Mouse (Mus musculus) monocyte, adult 2 months (primary cell): Measurements from ENCODE around the gene Sucla2.

Experiments used
- DNase-seq, 2 experiments: peaks; one replicate each; pipeline ENCODE4 v3.0.0; 2022; ENCODE audit warnings: low spot score in 2 of 2, low read depth in 1 of 2

The Sucla2 gene

GRCm38 (mm10) chr14:73524766-73525448 is at the start of gene Sucla2:
Gene Sucla2, plus strand, starts transcription at chr14:73525319.
- peak; percentile 80 to 92 for DNase-seq

DNA sequence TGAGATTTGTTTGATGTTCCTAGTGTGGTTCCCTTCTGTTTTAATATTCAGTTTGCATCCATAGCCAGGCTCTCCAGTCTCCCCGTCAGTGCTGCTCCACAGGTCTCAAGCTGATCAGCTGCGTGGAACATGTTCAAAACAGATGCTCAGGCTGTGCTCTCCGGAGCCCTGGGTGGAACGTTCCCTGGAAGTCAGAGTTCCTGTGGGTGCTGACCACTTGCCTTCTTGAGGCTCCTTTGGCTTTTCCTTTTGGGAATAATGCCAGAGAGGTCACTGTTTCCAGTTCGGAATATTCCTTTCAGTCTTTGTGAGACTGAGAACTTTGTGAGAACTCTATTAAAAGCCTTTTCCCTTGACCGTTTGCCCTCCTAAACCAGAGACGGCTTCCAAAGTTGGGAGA is 49.6 kb upstream of the Sucla2 start:
- no peak for DNase-seq

DNA sequence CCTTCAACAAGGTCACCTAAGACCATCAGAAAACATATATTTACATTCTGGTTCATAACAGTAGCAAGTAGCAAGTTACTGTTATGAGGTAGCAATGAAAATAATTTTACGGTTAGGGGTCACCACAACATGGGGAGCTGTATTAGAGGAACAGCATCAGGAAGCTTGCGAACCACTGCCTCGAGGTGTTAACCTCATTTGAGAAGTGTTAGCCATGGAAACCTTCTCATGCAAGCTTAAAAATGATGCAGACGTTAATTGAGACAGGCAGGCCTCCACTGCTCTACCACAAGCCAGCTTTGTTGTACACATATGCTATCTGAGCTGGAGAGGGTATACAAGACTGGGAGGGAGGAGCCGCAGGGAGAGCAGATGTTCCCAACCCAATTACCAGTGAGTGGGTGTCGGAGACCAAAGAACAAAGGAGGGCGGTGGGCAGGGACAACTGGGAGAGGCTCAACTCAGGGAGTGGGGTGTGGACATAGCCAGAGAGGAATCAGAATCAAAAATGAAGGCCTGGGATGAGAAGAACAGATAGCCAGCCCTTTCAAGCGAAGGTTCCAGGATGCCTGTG is 48.7 kb upstream of the Sucla2 start:
- no peak for DNase-seq

DNA sequence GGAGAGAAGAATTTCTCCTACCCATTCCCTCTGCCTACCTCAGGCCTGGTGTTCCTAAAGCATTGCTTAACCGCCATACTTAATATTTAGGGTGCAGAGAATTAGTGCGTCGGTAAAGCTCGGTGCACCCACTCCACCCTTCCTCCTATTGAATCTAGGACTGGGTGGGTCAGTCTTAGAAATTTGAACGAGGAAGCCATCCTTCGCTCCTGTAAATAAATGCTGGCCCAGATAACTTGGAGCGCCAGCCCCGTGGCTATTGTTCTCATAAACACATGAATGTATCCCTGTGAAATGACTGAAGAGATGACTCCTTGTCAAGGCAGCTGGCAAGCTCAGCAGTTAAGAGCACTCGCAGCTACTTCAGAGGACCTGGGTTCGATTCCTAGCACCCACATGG is 48.0 kb upstream of the Sucla2 start:
- DNase-seq, result no peak

DNA sequence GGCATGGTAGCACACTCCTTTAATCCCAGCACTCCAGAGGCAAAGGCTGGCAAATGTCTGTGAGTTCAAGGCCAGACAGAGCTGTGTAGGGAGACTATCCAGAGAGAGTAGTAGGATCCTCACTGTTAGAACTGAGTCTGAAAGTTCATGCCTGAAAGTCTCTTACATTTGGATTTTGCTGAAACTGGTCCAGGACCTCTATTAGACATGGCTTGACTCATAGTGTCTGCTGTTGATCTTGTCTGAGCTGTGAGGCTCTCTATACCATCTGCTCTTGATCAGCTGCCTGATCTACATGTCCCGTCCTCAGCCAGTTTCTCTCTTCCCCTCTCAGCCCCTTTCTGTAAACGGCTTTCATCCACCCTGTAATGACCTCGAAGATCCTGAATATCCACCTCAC is 46.8 kb upstream of the Sucla2 start:
- DNase-seq, result no peak

- no peak for DNase-seq
Observed at GRCm38 (mm10) chr14:73479771-73480170, 45.3 kb upstream of the Sucla2 start.

DNA sequence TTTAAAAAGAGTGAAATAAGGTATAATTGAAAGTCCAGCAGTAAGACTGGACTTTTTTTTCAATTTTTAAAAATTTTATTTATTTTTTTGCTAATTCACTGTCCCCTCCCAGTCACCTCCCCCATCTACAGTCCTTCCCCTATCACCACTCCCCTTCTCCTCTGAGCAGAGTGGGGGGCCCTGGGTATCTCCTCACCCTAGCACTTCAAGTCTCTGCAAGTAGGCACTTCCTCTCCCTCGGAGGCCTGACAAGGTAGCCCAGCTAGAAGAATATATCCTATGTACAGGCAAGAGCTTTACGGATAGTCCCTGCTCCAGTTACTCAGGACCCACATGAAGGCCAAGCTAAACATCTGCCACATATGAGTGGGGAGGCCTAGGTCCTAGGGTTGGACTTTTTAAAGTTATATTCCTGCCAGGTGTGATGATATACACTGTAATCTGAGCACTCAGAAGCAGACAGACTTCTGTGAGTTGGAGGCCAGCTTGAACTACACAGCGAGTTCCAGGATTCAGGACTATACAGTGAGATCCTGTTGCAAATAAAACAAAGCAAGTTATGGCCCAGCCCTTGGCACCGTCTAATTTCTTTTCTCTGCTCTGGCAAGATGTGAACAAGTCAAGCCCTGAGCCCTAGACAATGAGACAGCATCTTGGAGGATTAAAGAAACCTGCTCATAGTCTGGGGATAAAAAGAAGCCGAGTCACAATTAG is 41.4 kb upstream of the Sucla2 start:
- no peak for DNase-seq

DNA sequence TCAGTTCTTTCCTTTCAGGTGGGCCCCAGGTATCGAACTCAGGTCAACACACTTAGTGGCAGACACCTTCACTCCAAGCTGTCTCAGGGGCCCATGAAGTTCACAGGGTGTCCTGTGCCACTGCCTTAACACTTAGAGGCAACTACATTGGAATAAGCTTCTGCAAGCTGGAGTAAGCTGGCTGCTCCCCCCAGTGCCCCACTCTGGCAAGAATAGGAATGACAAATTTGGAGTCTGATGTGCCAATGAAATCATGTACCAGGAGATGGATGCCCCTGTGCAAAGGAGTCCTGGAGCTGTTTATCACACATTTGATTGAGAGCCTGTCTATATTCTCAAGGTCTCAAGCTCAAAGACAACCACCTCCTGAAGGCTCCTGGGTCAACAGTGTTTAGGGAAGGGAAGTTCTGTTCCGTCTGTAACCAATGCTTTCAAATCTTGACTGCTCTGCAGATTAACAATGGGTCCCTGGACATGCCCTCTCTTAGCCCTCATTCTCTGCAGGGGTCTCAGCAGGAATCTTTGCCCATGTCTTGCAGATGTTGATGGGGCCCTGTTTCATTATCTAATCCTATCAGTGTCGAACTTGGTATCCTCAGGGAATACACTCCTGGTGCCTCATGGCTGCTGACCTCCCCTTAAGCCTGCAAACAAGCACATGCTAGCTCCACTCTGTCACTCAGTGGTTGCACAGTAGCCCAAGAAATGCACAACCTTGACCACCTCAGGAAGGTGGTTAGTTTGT is 40.6 kb upstream of the Sucla2 start:
- no peak for DNase-seq

DNA sequence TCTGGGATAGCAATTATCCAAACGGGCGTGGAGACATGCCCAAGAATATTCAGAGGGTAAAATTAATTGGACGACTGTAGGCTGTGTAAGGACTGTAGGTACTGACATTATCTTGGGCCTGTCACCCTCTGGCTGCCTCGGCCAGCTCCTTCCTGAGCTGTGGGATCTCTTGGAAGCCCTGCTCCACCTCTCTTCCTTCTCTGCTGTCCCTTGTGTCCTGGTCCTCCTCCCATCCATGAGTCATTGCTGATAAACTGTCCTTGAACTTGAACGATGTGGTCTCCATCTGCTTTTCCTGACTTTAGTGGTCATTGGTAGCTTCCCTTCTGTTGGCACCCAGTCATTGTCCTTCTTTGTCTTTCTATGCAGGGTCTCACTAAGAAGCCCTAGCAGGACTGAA is 38.5 kb upstream of the Sucla2 start:
- no peak for DNase-seq

GRCm38 (mm10) chr14:73493356-73493755 is 31.8 kb upstream of the Sucla2 start:
- no peak for DNase-seq

- DNase-seq, result no peak
Observed at GRCm38 (mm10) chr14:73494122-73494521, 31.0 kb upstream of the Sucla2 start.

GRCm38 (mm10) chr14:73495753-73496152 is 29.4 kb upstream of the Sucla2 start:
- no peak for DNase-seq

DNA sequence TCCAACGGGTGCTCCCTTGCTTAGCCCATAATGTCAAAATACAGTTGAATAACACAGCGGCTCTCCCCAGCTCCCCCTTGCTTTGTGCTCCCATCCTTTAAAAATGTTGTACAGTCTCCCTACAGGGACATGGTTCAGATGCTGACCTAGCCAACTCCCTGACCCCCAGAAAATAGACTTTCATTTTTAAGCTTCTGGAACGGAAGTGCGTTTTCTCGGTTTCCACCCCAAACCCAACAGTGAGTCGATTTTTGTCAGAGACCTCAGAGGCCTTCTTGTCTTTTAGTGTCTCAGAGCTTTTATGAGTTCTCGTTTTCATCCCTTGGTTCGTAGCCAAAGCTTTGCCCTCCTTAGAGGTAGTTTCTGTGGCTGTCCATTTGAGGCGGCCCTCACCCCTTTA is 23.8 kb upstream of the Sucla2 start:
- no peak for DNase-seq

GRCm38 (mm10) chr14:73501721-73502120 is 23.4 kb upstream of the Sucla2 start:
- no peak for DNase-seq

- no peak for DNase-seq
Observed at GRCm38 (mm10) chr14:73502591-73503184, 22.4 kb upstream of the Sucla2 start.

- no peak for DNase-seq
Observed at GRCm38 (mm10) chr14:73503237-73503933, 21.7 kb upstream of the Sucla2 start.

GRCm38 (mm10) chr14:73506283-73506682 is 18.8 kb upstream of the Sucla2 start:
- DNase-seq, result no peak

GRCm38 (mm10) chr14:73507200-73507599 is 17.9 kb upstream of the Sucla2 start:
- DNase-seq, result no peak

- no peak for DNase-seq
Observed at GRCm38 (mm10) chr14:73507702-73508376, 17.3 kb upstream of the Sucla2 start.
